Mouse (Mus musculus) gastrocnemius, postnatal 4 days (tissue): Measurements from ENCODE around the gene Rnf113a2. TPM values are rescaled to one million over a fixed set of nuclear protein-coding genes. Genes with fewer than 3 reads are reported as not detected.

ENCODE experiments used
- DNase-seq, 2 experiments: peaks; one replicate each; pipeline ENCODE4 v3.0.0; 2021 to 2022; ENCODE audit warnings: low spot score in 2 of 2, mixed read lengths in 2 of 2
- long read RNA-seq, 2 experiments: library from polyadenylated mRNA; stranded (forward); transcript quantifications; one replicate each; pipeline ENCODE4 v2.0.0; 2021
- total RNA-seq, 2 experiments: library from RNA; stranded (reverse); gene quantifications; 2 replicates each; pipeline ENCODE4 v1.2.3; 2021

Rnf113a2 gene
- total RNA-seq: 1 to 10 TPM; 8.5 to 8.7 TPM
- long read RNA-seq, experiment 1, transcript Rnf113a2-201 (1 exons, 1,383 nt): major isoform, 16 of 16 reads
- long read RNA-seq, experiment 1, partial matches to known transcripts: 0 of 16 reads
- long read RNA-seq, experiment 1, other reads (novel, unspliced or antisense): 0 of 16 reads
- long read RNA-seq, experiment 2, transcript Rnf113a2-201 (1 exons, 1,383 nt): major isoform, 10 of 10 reads
- long read RNA-seq, experiment 2, partial matches to known transcripts: 0 of 10 reads
- long read RNA-seq, experiment 2, other reads (novel, unspliced or antisense): 0 of 10 reads

GRCm38 (mm10) chr12:84416834-84417604 lies at the start of gene Rnf113a2:
TSS of gene Rnf113a2 (plus strand) at chr12:84417196.
- DNase-seq: peak; percentile 54 to 77

GRCm38 (mm10) chr12:84371647-84372046 lies 45.3 kb upstream of the Rnf113a2 start:
- no peak for DNase-seq

GRCm38 (mm10) chr12:84373831-84374481 lies 43.0 kb upstream of the Rnf113a2 start:
- no peak for DNase-seq

- no peak for DNase-seq
These were observed 34.6 kb upstream of the Rnf113a2 start for GRCm38 (mm10) chr12:84382369-84382768.

- no peak for DNase-seq
These were observed 32.3 kb upstream of the Rnf113a2 start for GRCm38 (mm10) chr12:84384644-84385081.

GRCm38 (mm10) chr12:84385408-84385807 lies 31.6 kb upstream of the Rnf113a2 start:
- DNase-seq: no peak

GRCm38 (mm10) chr12:84388097-84388496 lies 28.9 kb upstream of the Rnf113a2 start:
- no peak for DNase-seq

GRCm38 (mm10) chr12:84388774-84389400 lies 28.1 kb upstream of the Rnf113a2 start:
- DNase-seq: no peak

- no peak for DNase-seq
These were observed 26.7 kb upstream of the Rnf113a2 start for GRCm38 (mm10) chr12:84390336-84390735.

GRCm38 (mm10) chr12:84392681-84393080 lies 24.3 kb upstream of the Rnf113a2 start:
- DNase-seq: no peak

- no peak for DNase-seq
These were observed 23.1 kb upstream of the Rnf113a2 start for GRCm38 (mm10) chr12:84393847-84394246.

GRCm38 (mm10) chr12:84396947-84397679 lies 19.9 kb upstream of the Rnf113a2 start:
- DNase-seq: no peak

GRCm38 (mm10) chr12:84397685-84398084 lies 19.3 kb upstream of the Rnf113a2 start:
- no peak for DNase-seq

GRCm38 (mm10) chr12:84398629-84399028 lies 18.4 kb upstream of the Rnf113a2 start:
- no peak for DNase-seq

GRCm38 (mm10) chr12:84399135-84399534 lies 17.9 kb upstream of the Rnf113a2 start:
- no peak for DNase-seq

- DNase-seq: no peak
These were observed 17.3 kb upstream of the Rnf113a2 start for GRCm38 (mm10) chr12:84399663-84400062.

- no peak for DNase-seq
These were observed 16.9 kb upstream of the Rnf113a2 start for GRCm38 (mm10) chr12:84400068-84400467.

- no peak for DNase-seq
These were observed 16.3 kb upstream of the Rnf113a2 start for GRCm38 (mm10) chr12:84400653-84401052.

GRCm38 (mm10) chr12:84402923-84403322 lies 14.1 kb upstream of the Rnf113a2 start:
- DNase-seq: no peak

GRCm38 (mm10) chr12:84404541-84404940 lies 12.5 kb upstream of the Rnf113a2 start:
- DNase-seq: no peak

- no peak for DNase-seq
These were observed 9.7 kb upstream of the Rnf113a2 start for GRCm38 (mm10) chr12:84407259-84407658.
